Mouse (Mus musculus) neutrophil, adult 59 days (primary cell): Measurements from ENCODE around the gene Igf1. TPM values are rescaled to one million over a fixed set of nuclear protein-coding genes. Genes with fewer than 3 reads are reported as not detected.

ENCODE experiments used
- total RNA-seq, 2 experiments: library from RNA; stranded (reverse); gene quantifications; 1 replicate in 1 of 2; 2 replicates in 1 of 2; pipeline ENCODE4 v1.2.4; 2023

The Igf1 gene
- under 1 TPM; 0.60 to 1.00 TPM for total RNA-seq

DNA sequence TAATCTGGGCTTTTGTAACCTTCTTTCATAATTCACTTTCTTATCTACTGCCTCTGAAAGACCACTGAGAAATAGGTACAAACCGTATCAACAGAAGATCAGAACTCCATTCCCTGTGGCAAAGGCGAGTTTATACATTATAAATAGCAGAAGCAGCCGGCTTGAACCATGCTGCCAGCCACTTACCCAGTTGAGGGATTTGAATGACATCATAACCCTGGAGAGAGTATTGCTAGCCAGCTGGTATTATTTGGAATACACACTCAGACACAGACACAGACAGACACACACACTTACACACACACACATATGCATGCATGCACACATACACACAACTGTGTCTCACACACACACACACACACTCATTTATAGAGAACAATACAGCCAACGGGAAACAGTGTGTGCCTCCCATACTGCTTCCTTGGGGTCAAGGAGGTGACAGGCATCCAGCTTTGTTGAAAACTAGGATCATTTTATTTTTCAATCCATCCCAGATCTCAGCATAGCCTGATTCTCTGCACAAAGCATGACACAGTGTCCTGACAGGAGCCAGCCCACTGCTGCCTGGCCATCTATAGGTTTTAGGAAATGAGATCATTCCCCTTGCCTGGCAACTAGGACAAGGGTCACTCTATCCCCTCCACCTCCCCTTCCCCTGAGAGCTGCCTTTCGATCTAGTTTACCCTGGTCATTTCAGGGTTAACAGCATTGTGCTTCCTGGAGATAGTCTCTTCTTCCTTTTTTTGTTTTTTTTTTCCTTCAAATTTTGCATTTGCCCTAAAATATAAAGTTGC lies at the start of gene Igf1:
Gene Igf1, plus strand, starts transcription at position 253 of the 794 bp plus-strand sequence.

Other genes with a start within 250 kb of the Igf1 start
- gene Pmch, start 232.8 kb downstream of the Igf1 start, total RNA-seq = not detected